In the genomic region with DNA sequence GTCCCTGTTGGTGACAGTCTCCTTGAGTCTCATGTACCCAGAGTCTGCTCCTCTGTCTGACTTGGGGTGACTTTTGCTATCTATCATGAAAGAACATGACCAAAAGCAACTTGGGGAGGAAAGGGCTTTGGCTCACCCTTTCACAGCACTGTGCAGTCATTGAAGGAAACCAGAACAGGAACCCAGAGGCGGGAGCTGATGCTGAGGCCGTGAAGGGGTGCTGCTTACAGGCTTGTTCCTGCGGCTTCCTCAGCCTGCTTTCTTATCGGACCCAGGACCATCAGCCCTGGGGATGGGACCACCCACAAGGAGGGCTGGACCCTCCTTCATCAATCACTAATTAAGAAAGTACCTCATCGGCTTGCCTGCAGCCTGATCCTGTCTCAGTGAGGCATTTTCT, we compare ENCODE assay signal across 23 mouse cellular contexts. TPM values are rescaled to one million over a fixed set of nuclear protein-coding genes. Genes with fewer than 3 reads are reported as not detected.
DNase-seq lines count a peak whose midpoint lies in the region; ATAC-seq lines count a peak whose summit lies in the region.
"Had no signal": no experiment of that assay in that cellular context is flagged by ENCODE, and none has a peak within 500 bp of the region (broad histone marks: within the 10 kb centered on the region; RNA-seq: fewer than 3 reads in every experiment).

No protein-coding gene starts in this region.

- peaks cover 4% of the 10 kb centered on the region for H3K4me1 ChIP-seq in liver, embryonic 11.5 days (replicated peaks; ENCODE audit: control insufficient read depth, insufficient read depth, low read length)
- H3K4me1 ChIP-seq: forebrain, embryonic 12.5 days; heart, embryonic 15.5 days; hindbrain, embryonic 15.5 days had no signal

- DNase-seq in liver, embryonic 11.5 days (ENCODE audit: low spot score) = no peak
- no peak for DNase-seq in liver
- peak; percentile 35 for DNase-seq in 416B (ENCODE audit: low read depth)
- DNase-seq in spleen, postnatal 4 days (ENCODE audit: low spot score in 2 of 2) = no peak
- DNase-seq in testis, postnatal 14 days (ENCODE audit: low spot score) = no peak
- DNase-seq: adrenal gland, postnatal 25 days; cerebellum, adult 11 months; cerebellum, adult 8-10 months; cerebellum, postnatal 14 days; gastrocnemius, postnatal 10 days; heart, adult 2 months; heart, postnatal 14 days had no signal

- 0 out of 2 replicates have a peak, but pooled peaks cover 3% of the 10 kb centered on the region for H3K27me3 ChIP-seq in liver, embryonic 11.5 days (replicated peaks; ENCODE audit: control insufficient read depth, insufficient read depth, low read length)
- H3K27me3 ChIP-seq: embryonic facial prominence, embryonic 12.5 days; forebrain, embryonic 12.5 days; heart, embryonic 15.5 days; hindbrain, embryonic 15.5 days; Patski had no signal

- ATAC-seq in liver, embryonic 11.5 days (replicated peaks; ENCODE audit: low FRiP score) = no peak
- peak; percentile 26 for ATAC-seq in granulocyte monocyte progenitor cell, adult 5-6 weeks (replicated peaks; ENCODE audit: poor library complexity, severe bottlenecking)
- peak; percentile 32; the same call in 1 of the 2 replicates for ATAC-seq in megakaryocyte progenitor cell, adult 5-6 weeks (replicated peaks; ENCODE audit: poor library complexity)
- ATAC-seq: activated CD4-positive, CD25-positive, alpha-beta regulatory T cell, adult 4 months; forebrain, embryonic 16.5 days; Patski had no signal

- H3K36me3 ChIP-seq in liver, embryonic 11.5 days (ENCODE audit: control insufficient read depth, insufficient read depth, low read length) = no peaks in the 10 kb centered on the region; the same call in 1 of the 2 replicates
- H3K36me3 ChIP-seq: heart, embryonic 15.5 days had no signal

- no peak overlapping the region for H3K9ac ChIP-seq in liver, embryonic 11.5 days (ENCODE audit: low read depth, low read length)
- H3K9ac ChIP-seq: embryonic facial prominence, embryonic 12.5 days; forebrain, embryonic 12.5 days; heart, embryonic 15.5 days; hindbrain, embryonic 15.5 days had no signal

- whole genome bisulfite sequencing in liver, embryonic 11.5 days = 33% methylated on average over 5 of the region's 5 CpGs

- H3K4me3 ChIP-seq in liver, embryonic 11.5 days (ENCODE audit: low read depth, low read length) = no peak overlapping the region
- H3K4me3 ChIP-seq: embryonic facial prominence, embryonic 12.5 days; forebrain, embryonic 12.5 days; heart, adult 2 months; heart, embryonic 15.5 days; hindbrain, embryonic 15.5 days had no signal

- H3K4me2 ChIP-seq in liver, embryonic 11.5 days = peak overlapping the region; percentile 23; the same call in 1 of the 2 replicates
- H3K4me2 ChIP-seq: embryonic facial prominence, embryonic 12.5 days; forebrain, embryonic 12.5 days; heart, embryonic 11.5 days; heart, embryonic 15.5 days; hindbrain, embryonic 15.5 days had no signal

- H3K9me3 ChIP-seq in liver, embryonic 11.5 days (ENCODE audit: control insufficient read depth, low read length) = no peaks in the 10 kb centered on the region
- H3K9me3 ChIP-seq: forebrain, embryonic 12.5 days; heart, embryonic 15.5 days; hindbrain, embryonic 15.5 days had no signal

- H3K27ac ChIP-seq in liver, embryonic 11.5 days (ENCODE audit: low read depth, low read length) = no peak overlapping the region
- H3K27ac ChIP-seq: embryonic facial prominence, embryonic 12.5 days; forebrain, embryonic 12.5 days; heart, adult 2 months; heart, embryonic 15.5 days; hindbrain, embryonic 15.5 days had no signal

RNA-seq across cellular contexts. Expression of a gene that starts 49.1 kb away (rescaled TPM):
- polyA plus RNA-seq in liver, embryonic 11.5 days (2014; fragmentation: Nextera tagmentation; extraction: Ambion mirVana) = 2.9 and 3.8 TPM in 2 replicates
- 1.3 TPM in 1 of 2 replicates, not detected in the other for total RNA-seq in granulocyte monocyte progenitor cell, adult 5-6 weeks (2014; fragmentation: Nextera tagmentation)
- 0.46 and 1.0 TPM in 2 replicates for total RNA-seq in granulocyte monocyte progenitor cell, adult 5-6 weeks (2017)
- total RNA-seq in megakaryocyte progenitor cell, adult 5-6 weeks (2015) = 0.15 and 0.72 TPM in 2 replicates
- total RNA-seq in megakaryocyte progenitor cell, adult 5-6 weeks (2017) = 0.44 and 0.79 TPM in 2 replicates
- total RNA-seq: CH12.LX; gastrocnemius, postnatal 10 days had no signal
- polyA plus RNA-seq: activated CD4-positive, CD25-positive, alpha-beta regulatory T cell, adult 4 months; embryonic facial prominence, embryonic 12.5 days; forebrain, embryonic 16.5 days; heart, embryonic 11.5 days; Patski had no signal
